9 mouse cellular contexts compared by ENCODE assay signal in genomic region chrX:7610536-7611258, GRCm38 (mm10). TPM values are rescaled to one million over a fixed set of nuclear protein-coding genes. Genes with fewer than 3 reads are reported as not detected.
DNase-seq lines count a peak whose midpoint lies in the region; ATAC-seq lines count a peak whose summit lies in the region.
"Had no signal": no experiment of that assay in that cellular context is flagged by ENCODE, and none has a peak within 500 bp of the region (broad histone marks: within the 10 kb centered on the region; RNA-seq: fewer than 3 reads in every experiment).

No protein-coding gene starts in this region.

- 16% methylated on average over 25 of the region's 26 CpGs for WGBS in hindbrain, embryonic 12.5 days
- 26% methylated on average over 26 of the region's 26 CpGs for WGBS in midbrain, embryonic 10.5 days

- peak; percentile 29; the same call in 1 of the 2 replicates for ATAC-seq in hindbrain, embryonic 12.5 days (ENCODE audit: low FRiP score)
- no peak for ATAC-seq in erythroblast, adult 5-6 weeks (replicated peaks; ENCODE audit: low FRiP score, poor library complexity, severe bottlenecking)

- no peak overlapping the region for H3K27ac ChIP-seq in hindbrain, embryonic 12.5 days
- 0 out of 2 replicates have a peak overlapping the region, but pooled peaks have one; percentile 33 for H3K27ac ChIP-seq in midbrain, embryonic 10.5 days (replicated peaks)
- H3K27ac ChIP-seq: macrophage had no signal

- no peaks in the 10 kb centered on the region for H3K4me1 ChIP-seq in hindbrain, embryonic 12.5 days
- H3K4me1 ChIP-seq in midbrain, embryonic 10.5 days = 0 out of 2 replicates have a peak, but pooled peaks cover 4% of the 10 kb centered on the region

- H3K9ac ChIP-seq in hindbrain, embryonic 12.5 days = peak overlapping the region; percentile 43

- no peaks in the 10 kb centered on the region for H3K27me3 ChIP-seq in hindbrain, embryonic 12.5 days
- peaks cover 28% of the 10 kb centered on the region for H3K27me3 ChIP-seq in midbrain, embryonic 10.5 days (ENCODE audit: low read depth, poor library complexity, severe bottlenecking)

- peak; percentile 17 to 36 for DNase-seq in left cerebral cortex, postnatal 36 days (ENCODE audit: low spot score in 2 of 2)
- DNase-seq in left cerebral cortex, postnatal 10 days (ENCODE audit: extremely low spot score in 1 of 2, low spot score in 2 of 2) = no peak
- DNase-seq in cerebellum, postnatal 10 days = peak; percentile 44 to 52
- DNase-seq in midbrain, embryonic 10.5 days (ENCODE audit: low spot score) = peak; percentile 18
- no peak for DNase-seq in gastrocnemius, postnatal 10 days
- DNase-seq in lung, postnatal 10 days = no peak

- peak overlapping the region; percentile 64 for H3K4me2 ChIP-seq in hindbrain, embryonic 12.5 days (replicated peaks)

- peak overlapping the region; percentile 37 for H3K4me3 ChIP-seq in hindbrain, embryonic 12.5 days
- peak overlapping the region; percentile 54 for H3K4me3 ChIP-seq in midbrain, embryonic 10.5 days

- 0 out of 2 replicates have a peak, but pooled peaks cover 3% of the 10 kb centered on the region for H3K9me3 ChIP-seq in hindbrain, embryonic 12.5 days (replicated peaks)
- peaks cover 3% of the 10 kb centered on the region for H3K9me3 ChIP-seq in midbrain, embryonic 10.5 days (replicated peaks)

- intact Hi-C loops in left cerebral cortex, postnatal 36 days (cut with DNase I) = loop anchor here (2.0 kb wide), 1 partner anchor 28 kb away; the partner anchor contains the start of gene Syp
- intact Hi-C loops in left cerebral cortex, postnatal 10 days (cut with DNase I) = no loop called here

- no peaks in the 10 kb centered on the region for H3K36me3 ChIP-seq in hindbrain, embryonic 12.5 days
- H3K36me3 ChIP-seq in midbrain, embryonic 10.5 days = no peaks in the 10 kb centered on the region

RNA-seq across cellular contexts. Expression of gene Cacna1f, which starts 3.8 kb away (rescaled TPM):
- total RNA-seq in left cerebral cortex, postnatal 36 days (2021) = under 1 TPM; 0.11 to 0.32 TPM
- under 1 TPM; 0.08 to 0.17 TPM for total RNA-seq in left cerebral cortex, postnatal 10 days (2021)
- 0.08 and 0.14 TPM in 2 replicates for polyA plus RNA-seq in hindbrain, embryonic 12.5 days (2016; fragmentation: Nextera tagmentation; extraction: Ambion mirVana)
- polyA plus RNA-seq in midbrain, embryonic 10.5 days (2016; fragmentation: Nextera tagmentation; extraction: Ambion mirVana) = not detected in 2 replicates
- not detected in 2 replicates for total RNA-seq in erythroblast, adult 5-6 weeks (2015; ENCODE audit: low replicate concordance)
- total RNA-seq in erythroblast, adult 5-6 weeks (2017; ENCODE audit: low replicate concordance) = not detected in 2 replicates
- total RNA-seq in gastrocnemius, postnatal 10 days (2021) = not detected

RNA-seq across cellular contexts. Expression of gene Ccdc22, which starts 5.4 kb away (rescaled TPM):
- 10 to 100 TPM; 31.6 to 32.1 TPM for total RNA-seq in left cerebral cortex, postnatal 36 days (2021)
- total RNA-seq in left cerebral cortex, postnatal 10 days (2021) = 10 to 100 TPM; 22.8 to 25.9 TPM
- polyA plus RNA-seq in hindbrain, embryonic 12.5 days (2016; fragmentation: Nextera tagmentation; extraction: Ambion mirVana) = 30.9 and 32.6 TPM in 2 replicates
- polyA plus RNA-seq in midbrain, embryonic 10.5 days (2016; fragmentation: Nextera tagmentation; extraction: Ambion mirVana) = 34.3 and 36.4 TPM in 2 replicates
- 3.1 and 4.0 TPM in 2 replicates for total RNA-seq in erythroblast, adult 5-6 weeks (2015; ENCODE audit: low replicate concordance)
- total RNA-seq in erythroblast, adult 5-6 weeks (2017; ENCODE audit: low replicate concordance) = 6.0 and 6.4 TPM in 2 replicates
- total RNA-seq in gastrocnemius, postnatal 10 days (2021) = 10 to 100 TPM; 11.1 to 11.2 TPM

RNA-seq across cellular contexts. Expression of gene Syp, which starts 27.6 kb away (rescaled TPM):
- total RNA-seq in left cerebral cortex, postnatal 36 days (2021) = 1,000 to 10,000 TPM; 1,776 to 2,090 TPM
- 1,000 to 10,000 TPM; 1,744 to 1,801 TPM for total RNA-seq in left cerebral cortex, postnatal 10 days (2021)
- 44.3 and 47.2 TPM in 2 replicates for polyA plus RNA-seq in hindbrain, embryonic 12.5 days (2016; fragmentation: Nextera tagmentation; extraction: Ambion mirVana)
- 12.0 and 21.7 TPM in 2 replicates for polyA plus RNA-seq in midbrain, embryonic 10.5 days (2016; fragmentation: Nextera tagmentation; extraction: Ambion mirVana)
- 15.6 TPM in 1 of 2 replicates, not detected in the other for total RNA-seq in erythroblast, adult 5-6 weeks (2015; ENCODE audit: low replicate concordance)
- total RNA-seq in erythroblast, adult 5-6 weeks (2017; ENCODE audit: low replicate concordance) = 0.28 and 0.51 TPM in 2 replicates
- 1 to 10 TPM; 2.4 TPM for total RNA-seq in gastrocnemius, postnatal 10 days (2021)

RNA-seq across cellular contexts. Expression of gene Ppp1r3f, which starts 36.6 kb away (rescaled TPM):
- 10 to 100 TPM; 19.1 to 24.9 TPM for total RNA-seq in left cerebral cortex, postnatal 36 days (2021)
- total RNA-seq in left cerebral cortex, postnatal 10 days (2021) = 10 to 100 TPM; 13.5 to 15.9 TPM
- polyA plus RNA-seq in hindbrain, embryonic 12.5 days (2016; fragmentation: Nextera tagmentation; extraction: Ambion mirVana) = 4.9 and 5.1 TPM in 2 replicates
- polyA plus RNA-seq in midbrain, embryonic 10.5 days (2016; fragmentation: Nextera tagmentation; extraction: Ambion mirVana) = 2.1 and 2.8 TPM in 2 replicates
- not detected in 2 replicates for total RNA-seq in erythroblast, adult 5-6 weeks (2015; ENCODE audit: low replicate concordance)
- 0.68 TPM in 1 of 2 replicates, not detected in the other for total RNA-seq in erythroblast, adult 5-6 weeks (2017; ENCODE audit: low replicate concordance)
- 1 to 10 TPM; 1.3 to 1.8 TPM for total RNA-seq in gastrocnemius, postnatal 10 days (2021)

RNA-seq across cellular contexts. Expression of gene Foxp3, which starts 37.3 kb away (rescaled TPM):
- not detected for total RNA-seq in left cerebral cortex, postnatal 36 days (2021)
- total RNA-seq in left cerebral cortex, postnatal 10 days (2021) = under 1 TPM in 1 of 2 experiments, not detected in 1; 0.62 TPM
- 0.30 TPM in 1 of 2 replicates, not detected in the other for polyA plus RNA-seq in hindbrain, embryonic 12.5 days (2016; fragmentation: Nextera tagmentation; extraction: Ambion mirVana)
- polyA plus RNA-seq in midbrain, embryonic 10.5 days (2016; fragmentation: Nextera tagmentation; extraction: Ambion mirVana) = 0.21 and 0.51 TPM in 2 replicates
- not detected in 2 replicates for total RNA-seq in erythroblast, adult 5-6 weeks (2015; ENCODE audit: low replicate concordance)
- total RNA-seq in erythroblast, adult 5-6 weeks (2017; ENCODE audit: low replicate concordance) = not detected in 2 replicates
- under 1 TPM in 1 of 2 experiments, not detected in 1; 0.32 TPM for total RNA-seq in gastrocnemius, postnatal 10 days (2021)

Comparison
In these comparisons a context has a peak if more than half of its experiments do, and no peak if none do; other contexts are left out.
1. DNase-seq: peak in left cerebral cortex, postnatal 36 days (2 of 2), cerebellum, postnatal 10 days (2 of 2) and midbrain, embryonic 10.5 days (single experiment); none in left cerebral cortex, postnatal 10 days (0 of 2), gastrocnemius, postnatal 10 days (single experiment) and lung, postnatal 10 days (single experiment).
2. RNA of gene Syp, which starts 27.6 kb away (total RNA-seq): 1,776 to 2,090 TPM in left cerebral cortex, postnatal 36 days and 1,744 to 1,801 TPM in left cerebral cortex, postnatal 10 days; 0.28 to 15.6 TPM in erythroblast, adult 5-6 weeks and 2.4 TPM in gastrocnemius, postnatal 10 days; every median in the first group is over 100 times any median in the second.